Mouse (Mus musculus): ENCODE measurements around the gene Smpd2. TPM values are rescaled to one million over a fixed set of nuclear protein-coding genes. Genes with fewer than 3 reads are reported as not detected.
"Not testable (repeated sequence)": the region's sequence is repeated elsewhere in the genome, so short reads cannot be mapped to it uniquely, and the experiment has no call there.

Gene Smpd2
- polyA plus RNA-seq, 1 experiment from 2014 or later = 55.0 TPM

- Histone ChIP-seq H3K36me3 (ENCODE audit: control insufficient read depth, insufficient read depth) (peaks cover 9% of the 10 kb centered on the region; the same call in 1 of the 2 replicates), H3K4me1 (ENCODE audit: control insufficient read depth, insufficient read depth, low read length) (peaks cover 21% of the 10 kb centered on the region), H3K9ac (ENCODE audit: low read length) (peak overlapping the region; percentile 100), H3K9me3 (replicated peaks; ENCODE audit: control insufficient read depth, low read length) (no peaks in the 10 kb centered on the region), H3K27me3 (ENCODE audit: control insufficient read depth, insufficient read depth, low read length) (no peaks in the 10 kb centered on the region), H3K4me3 (ENCODE audit: low read length) (peak overlapping the region; percentile 98), H3K4me2 (ENCODE audit: low read depth, low read length) (peak overlapping the region; percentile 93), H3K27ac (ENCODE audit: low read length) (peak overlapping the region; percentile 97)
- ATAC-seq (replicated peaks; ENCODE audit: extremely low read depth, insufficient read depth, low FRiP score) = no peak
- 2% methylated on average over 5 of the region's 5 CpGs for WGBS
These were observed 30.2 kb upstream of the Smpd2 start for GRCm38 (mm10) chr10:41520410-41520673.

- H3K4me2 ChIP-seq (ENCODE audit: low read depth, low read length) = peak overlapping the region; percentile 93
- WGBS = under 1% methylated on average over 65 of the region's 65 CpGs
- H3K27me3 ChIP-seq (ENCODE audit: control insufficient read depth, insufficient read depth, low read length) = no peaks in the 10 kb centered on the region
- H3K4me1 ChIP-seq (ENCODE audit: control insufficient read depth, insufficient read depth, low read length) = peaks cover 21% of the 10 kb centered on the region
- peaks cover 8% of the 10 kb centered on the region; the same call in 1 of the 2 replicates for H3K36me3 ChIP-seq (ENCODE audit: control insufficient read depth, insufficient read depth)
- peak overlapping the region; percentile 100 for H3K9ac ChIP-seq (ENCODE audit: low read length)
- H3K27ac ChIP-seq (ENCODE audit: low read length) = peak overlapping the region; percentile 97
- no peaks in the 10 kb centered on the region for H3K9me3 ChIP-seq (replicated peaks; ENCODE audit: control insufficient read depth, low read length)
- H3K4me3 ChIP-seq (ENCODE audit: low read length) = peak overlapping the region; percentile 98
- peak; percentile 37 for ATAC-seq (replicated peaks; ENCODE audit: extremely low read depth, insufficient read depth, low FRiP score)
These were observed 29.7 kb upstream of the Smpd2 start for GRCm38 (mm10) chr10:41519640-41520409.

GRCm38 (mm10) chr10:41518981-41519618 lies 28.9 kb upstream of the Smpd2 start, which contains the start of gene Cd164:
TSS of gene Cd164 (plus strand) at chr10:41519414.
- Histone ChIP-seq H3K36me3 (ENCODE audit: control insufficient read depth, insufficient read depth) (peaks cover 4% of the 10 kb centered on the region; the same call in 1 of the 2 replicates), H3K9me3 (replicated peaks; ENCODE audit: control insufficient read depth, low read length) (no peaks in the 10 kb centered on the region), H3K9ac (ENCODE audit: low read length) (peak within 1 kb of the TSS; percentile 100), H3K27ac (ENCODE audit: low read length) (peak within 1 kb of the TSS; percentile 97), H3K27me3 (ENCODE audit: control insufficient read depth, insufficient read depth, low read length) (no peaks in the 10 kb centered on the region), H3K4me3 (ENCODE audit: low read length) (peak within 1 kb of the TSS; percentile 98), H3K4me1 (ENCODE audit: control insufficient read depth, insufficient read depth, low read length) (peaks cover 26% of the 10 kb centered on the region), H3K4me2 (ENCODE audit: low read depth, low read length) (peak within 1 kb of the TSS; percentile 93)
- WGBS = under 1% methylated on average over 69 of the region's 69 CpGs
- peak; percentile 93 for ATAC-seq (replicated peaks; ENCODE audit: extremely low read depth, insufficient read depth, low FRiP score)

GRCm38 (mm10) chr10:41518508-41518980 lies 28.4 kb upstream of the Smpd2 start:
- Histone ChIP-seq H3K27ac (ENCODE audit: low read length) (peak overlapping the region; percentile 97), H3K27me3 (ENCODE audit: control insufficient read depth, insufficient read depth, low read length) (no peaks in the 10 kb centered on the region), H3K4me1 (ENCODE audit: control insufficient read depth, insufficient read depth, low read length) (peaks cover 25% of the 10 kb centered on the region), H3K9ac (ENCODE audit: low read length) (peak overlapping the region; percentile 100), H3K36me3 (ENCODE audit: control insufficient read depth, insufficient read depth) (peaks cover 2% of the 10 kb centered on the region; the same call in 1 of the 2 replicates), H3K4me2 (ENCODE audit: low read depth, low read length) (peak overlapping the region; percentile 93), H3K9me3 (replicated peaks; ENCODE audit: control insufficient read depth, low read length) (no peaks in the 10 kb centered on the region), H3K4me3 (ENCODE audit: low read length) (peak overlapping the region; percentile 98)
- under 1% methylated on average over 23 of the region's 23 CpGs for WGBS
- ATAC-seq (replicated peaks; ENCODE audit: extremely low read depth, insufficient read depth, low FRiP score) = peak; percentile 51

GRCm38 (mm10) chr10:41514921-41515320 lies 24.8 kb upstream of the Smpd2 start:
- peaks cover 9% of the 10 kb centered on the region; the same call in 1 of the 2 replicates for H3K4me1 ChIP-seq (ENCODE audit: control insufficient read depth, insufficient read depth, low read length)
- no peak for ATAC-seq (replicated peaks; ENCODE audit: extremely low read depth, insufficient read depth, low FRiP score)
- no peak overlapping the region for H3K4me2 ChIP-seq (ENCODE audit: low read depth, low read length)
- no peak overlapping the region for H3K4me3 ChIP-seq (ENCODE audit: low read length)
- no peaks in the 10 kb centered on the region for H3K36me3 ChIP-seq (ENCODE audit: control insufficient read depth, insufficient read depth)
- H3K9me3 ChIP-seq (replicated peaks; ENCODE audit: control insufficient read depth, low read length) = no peaks in the 10 kb centered on the region
- no peak overlapping the region for H3K27ac ChIP-seq (ENCODE audit: low read length)
- H3K9ac ChIP-seq (ENCODE audit: low read length) = no peak overlapping the region
- no peaks in the 10 kb centered on the region for H3K27me3 ChIP-seq (ENCODE audit: control insufficient read depth, insufficient read depth, low read length)

- Histone ChIP-seq H3K27me3 (ENCODE audit: control insufficient read depth, insufficient read depth, low read length) (no peaks in the 10 kb centered on the region), H3K4me1 (ENCODE audit: control insufficient read depth, insufficient read depth, low read length) (peaks cover 9% of the 10 kb centered on the region; the same call in 1 of the 2 replicates), H3K9ac (ENCODE audit: low read length) (no peak overlapping the region), H3K36me3 (ENCODE audit: control insufficient read depth, insufficient read depth) (no peaks in the 10 kb centered on the region), H3K27ac (ENCODE audit: low read length) (no peak overlapping the region), H3K9me3 (replicated peaks; ENCODE audit: control insufficient read depth, low read length) (no peaks in the 10 kb centered on the region), H3K4me3 (ENCODE audit: low read length) (no peak overlapping the region), H3K4me2 (ENCODE audit: low read depth, low read length) (no peak overlapping the region)
- ATAC-seq (replicated peaks; ENCODE audit: extremely low read depth, insufficient read depth, low FRiP score) = no peak
- WGBS = 51% methylated on average over 4 of the region's 4 CpGs
These were observed 24.1 kb upstream of the Smpd2 start for GRCm38 (mm10) chr10:41514301-41514700.

- Histone ChIP-seq H3K27ac (ENCODE audit: low read length) (no peak overlapping the region), H3K4me3 (ENCODE audit: low read length) (no peak overlapping the region), H3K9ac (ENCODE audit: low read length) (no peak overlapping the region), H3K4me1 (ENCODE audit: control insufficient read depth, insufficient read depth, low read length) (peaks cover 4% of the 10 kb centered on the region; the same call in 1 of the 2 replicates), H3K27me3 (ENCODE audit: control insufficient read depth, insufficient read depth, low read length) (no peaks in the 10 kb centered on the region), H3K4me2 (ENCODE audit: low read depth, low read length) (no peak overlapping the region), H3K9me3 (replicated peaks; ENCODE audit: control insufficient read depth, low read length) (no peaks in the 10 kb centered on the region), H3K36me3 (ENCODE audit: control insufficient read depth, insufficient read depth) (no peaks in the 10 kb centered on the region)
- WGBS = 35% methylated on average over 2 of the region's 2 CpGs
- no peak for ATAC-seq (replicated peaks; ENCODE audit: extremely low read depth, insufficient read depth, low FRiP score)
These were observed 19.0 kb upstream of the Smpd2 start for GRCm38 (mm10) chr10:41509160-41509559.

GRCm38 (mm10) chr10:41505446-41505845 lies 15.3 kb upstream of the Smpd2 start:
- not testable (repeated sequence) for H3K4me3 ChIP-seq (ENCODE audit: low read length); H3K9me3 ChIP-seq (replicated peaks; ENCODE audit: control insufficient read depth, low read length); H3K27me3 ChIP-seq (ENCODE audit: control insufficient read depth, insufficient read depth, low read length); ATAC-seq (replicated peaks; ENCODE audit: extremely low read depth, insufficient read depth, low FRiP score); H3K36me3 ChIP-seq (ENCODE audit: control insufficient read depth, insufficient read depth); H3K9ac ChIP-seq (ENCODE audit: low read length); H3K4me2 ChIP-seq (ENCODE audit: low read depth, low read length); H3K27ac ChIP-seq (ENCODE audit: low read length)
- peaks cover 12% of the 10 kb centered on the region for H3K4me1 ChIP-seq (ENCODE audit: control insufficient read depth, insufficient read depth, low read length)
- 3% methylated on average over 3 of the region's 3 CpGs for WGBS

- H3K4me1 ChIP-seq (ENCODE audit: control insufficient read depth, insufficient read depth, low read length) = peaks cover 12% of the 10 kb centered on the region
- H3K27me3 ChIP-seq (ENCODE audit: control insufficient read depth, insufficient read depth, low read length) = no peaks in the 10 kb centered on the region
- H3K4me3 ChIP-seq (ENCODE audit: low read length) = no peak overlapping the region
- no peak overlapping the region for H3K4me2 ChIP-seq (ENCODE audit: low read depth, low read length)
- H3K9me3 ChIP-seq (replicated peaks; ENCODE audit: control insufficient read depth, low read length) = no peaks in the 10 kb centered on the region
- 89% methylated on average over 1 of the region's 1 CpGs for WGBS
- H3K27ac ChIP-seq (ENCODE audit: low read length) = no peak overlapping the region
- ATAC-seq (replicated peaks; ENCODE audit: extremely low read depth, insufficient read depth, low FRiP score) = no peak
- H3K9ac ChIP-seq (ENCODE audit: low read length) = no peak overlapping the region
- no peaks in the 10 kb centered on the region for H3K36me3 ChIP-seq (ENCODE audit: control insufficient read depth, insufficient read depth)
These were observed 14.8 kb upstream of the Smpd2 start for GRCm38 (mm10) chr10:41504996-41505395.

Data from heart, embryonic 16.5 days (tissue).